Mouse (Mus musculus) lung, postnatal 0 days (tissue): ENCODE data around the gene Lrrc75a.

Experiments used
- CTCF ChIP-seq: IDR thresholded peaks from 2 replicates; pipeline ENCODE4 v1.5.1; 2016; ENCODE audit warnings: antibody characterized with exemption, mild to moderate bottlenecking
- EP300 ChIP-seq: IDR thresholded peaks from 2 replicates; pipeline ENCODE4 v1.6.1; 2016; ENCODE audit warnings: antibody characterized with exemption, mild to moderate bottlenecking, control low read depth

GRCm38 (mm10) chr11:62636105-62636839 is 12.1 kb downstream of the Lrrc75a start:
- TF ChIP-seq CTCF: no peak
- no peak for TF ChIP-seq EP300
